Mouse (Mus musculus) left cerebral cortex, adult 9 months (tissue): ENCODE measurements around the gene Cbx2.
A peak's percentile ranks its signal among the peaks of the same experiment; 100 is the strongest.

Source experiments
- DNase-seq, 2 experiments: peaks; one replicate each; pipeline ENCODE4 v3.0.0; 2022; ENCODE audit warnings: low spot score in 2 of 2

Cbx2 gene

GRCm38 (mm10) chr11:119042466-119043272 lies 19.9 kb downstream of the Cbx2 start:
- no peak for DNase-seq

GRCm38 (mm10) chr11:119043273-119043540 lies 20.4 kb downstream of the Cbx2 start:
- no peak for DNase-seq

GRCm38 (mm10) chr11:119043761-119044550 lies 21.2 kb downstream of the Cbx2 start:
- no peak for DNase-seq

GRCm38 (mm10) chr11:119044551-119045337 lies 22.0 kb downstream of the Cbx2 start:
- no peak for DNase-seq

GRCm38 (mm10) chr11:119046601-119047245 lies 24.0 kb downstream of the Cbx2 start:
- DNase-seq, result no peak

GRCm38 (mm10) chr11:119047261-119048132 lies 24.7 kb downstream of the Cbx2 start:
- DNase-seq, result no peak

- DNase-seq, result no peak
Observed at GRCm38 (mm10) chr11:119048133-119048510, 25.4 kb downstream of the Cbx2 start.

GRCm38 (mm10) chr11:119050361-119050760 lies 27.6 kb downstream of the Cbx2 start:
- DNase-seq, result no peak

GRCm38 (mm10) chr11:119051426-119051825 lies 28.7 kb downstream of the Cbx2 start:
- DNase-seq, result no peak

- no peak for DNase-seq
Observed at GRCm38 (mm10) chr11:119051927-119052660, 29.3 kb downstream of the Cbx2 start.

- DNase-seq, result no peak
Observed at GRCm38 (mm10) chr11:119052661-119053256, 30.0 kb downstream of the Cbx2 start.

- DNase-seq, result peak in 1 of 2 experiments; percentile 71
Observed at GRCm38 (mm10) chr11:119053257-119053670, 30.5 kb downstream of the Cbx2 start.

GRCm38 (mm10) chr11:119053738-119054350 lies 31.1 kb downstream of the Cbx2 start:
- DNase-seq, result no peak

- DNase-seq, result no peak
Observed at GRCm38 (mm10) chr11:119054351-119055345, 31.9 kb downstream of the Cbx2 start.

- no peak for DNase-seq
Observed at GRCm38 (mm10) chr11:119055571-119056131, 32.9 kb downstream of the Cbx2 start.

GRCm38 (mm10) chr11:119056301-119057211 lies 33.8 kb downstream of the Cbx2 start:
- no peak for DNase-seq

GRCm38 (mm10) chr11:119057291-119057690 lies 34.5 kb downstream of the Cbx2 start:
- DNase-seq, result no peak
